In the genomic region with DNA sequence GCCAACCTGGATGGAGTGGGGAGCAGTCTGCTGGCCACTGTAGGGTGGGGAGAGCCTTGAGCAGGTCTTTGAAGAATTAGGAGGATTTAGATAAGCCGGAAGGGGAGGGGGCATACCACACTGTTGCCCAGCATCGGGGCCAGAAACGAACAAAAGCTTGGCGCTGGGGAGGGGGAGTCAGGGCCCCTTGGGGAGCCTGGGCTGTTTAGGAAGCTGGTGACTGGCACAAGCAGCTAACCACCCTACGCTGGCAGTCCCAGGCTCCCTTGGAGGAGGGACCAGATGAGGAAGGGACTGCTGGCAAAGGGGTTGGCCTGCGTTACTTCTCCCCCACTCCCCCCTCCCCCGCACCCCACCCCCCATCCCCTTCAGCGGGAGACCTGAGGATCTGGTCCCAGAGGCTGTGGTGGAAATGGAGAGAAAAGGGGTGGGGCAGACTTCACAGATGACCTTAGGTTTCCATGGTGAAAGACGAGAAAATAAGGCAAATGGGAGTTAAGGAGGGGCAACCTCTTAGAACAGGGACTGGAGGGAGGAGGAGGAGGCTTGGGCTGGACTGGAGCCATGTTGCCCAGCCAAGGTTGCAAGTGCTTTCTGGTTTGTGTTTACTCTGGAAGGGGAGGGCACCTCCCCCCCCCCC, we compare ENCODE assay signal across 8 mouse cellular contexts. TPM values are rescaled to one million over a fixed set of nuclear protein-coding genes. Genes with fewer than 3 reads are reported as not detected.
DNase-seq lines count a peak whose midpoint lies in the region; ATAC-seq lines count a peak whose summit lies in the region.

No protein-coding gene starts in this region.

- under 1% methylated on average over 9 of the region's 9 CpGs for whole genome bisulfite sequencing in heart, embryonic 10.5 days
- WGBS in kidney, embryonic 16.5 days = 6% methylated on average over 9 of the region's 9 CpGs
- WGBS in stomach, embryonic 16.5 days = 6% methylated on average over 9 of the region's 9 CpGs

- H3K4me3 ChIP-seq in heart, embryonic 10.5 days = peak overlapping the region; percentile 44
- H3K4me3 ChIP-seq in kidney, embryonic 16.5 days (ENCODE audit: low read length) = peak overlapping the region; percentile 13; the same call in 1 of the 2 replicates
- peak overlapping the region; percentile 38 for H3K4me3 ChIP-seq in stomach, embryonic 16.5 days (replicated peaks; ENCODE audit: low read length)

- peaks cover 8% of the 10 kb centered on the region for H3K36me3 ChIP-seq in heart, embryonic 10.5 days
- peaks cover 3% of the 10 kb centered on the region for H3K36me3 ChIP-seq in kidney, embryonic 16.5 days (ENCODE audit: insufficient read depth, low read length)
- H3K36me3 ChIP-seq in stomach, embryonic 16.5 days (ENCODE audit: control insufficient read depth, insufficient read depth, low read length) = peaks cover 6% of the 10 kb centered on the region; the same call in 1 of the 2 replicates

- H3K9ac ChIP-seq in kidney, embryonic 16.5 days (replicated peaks; ENCODE audit: low read length) = peak overlapping the region; percentile 38
- peak overlapping the region; percentile 68 for H3K9ac ChIP-seq in stomach, embryonic 16.5 days (ENCODE audit: low read length)

- peaks cover 85% of the 10 kb centered on the region for H3K4me1 ChIP-seq in heart, embryonic 10.5 days
- peaks cover 91% of the 10 kb centered on the region for H3K4me1 ChIP-seq in kidney, embryonic 16.5 days (ENCODE audit: insufficient read depth, low read length)
- peaks cover 87% of the 10 kb centered on the region for H3K4me1 ChIP-seq in stomach, embryonic 16.5 days (ENCODE audit: control insufficient read depth, insufficient read depth, low read length)

- no peaks in the 10 kb centered on the region for H3K9me3 ChIP-seq in heart, embryonic 10.5 days
- H3K9me3 ChIP-seq in kidney, embryonic 16.5 days (ENCODE audit: low read length) = no peaks in the 10 kb centered on the region
- no peaks in the 10 kb centered on the region for H3K9me3 ChIP-seq in stomach, embryonic 16.5 days (replicated peaks; ENCODE audit: control insufficient read depth, low read length)

- no peak for ATAC-seq in CD4-positive, CD25-positive, alpha-beta regulatory T cell, adult 4 months
- peak; percentile 52 for ATAC-seq in kidney, embryonic 16.5 days (ENCODE audit: low FRiP score, low TSS enrichment)
- peak; percentile 37; the same call in 1 of the 2 replicates for ATAC-seq in stomach, embryonic 16.5 days (ENCODE audit: insufficient read depth, low FRiP score)

- peak; percentile 37 for DNase-seq in CD4-positive, CD25-positive, alpha-beta regulatory T cell, adult 2 months (ENCODE audit: low read depth, low spot score)
- DNase-seq in adrenal gland, postnatal 25 days = peak; percentile 38
- DNase-seq in heart, embryonic 10.5 days (ENCODE audit: low spot score) = no peak
- peak; percentile 79 for DNase-seq in lung, postnatal 36 days
- DNase-seq in T-cell, adult 2 months (ENCODE audit: low spot score) = no peak

- peak overlapping the region; percentile 99 for H3K27ac ChIP-seq in heart, embryonic 10.5 days
- peak overlapping the region; percentile 94 for H3K27ac ChIP-seq in kidney, embryonic 16.5 days (ENCODE audit: low read length)
- peak overlapping the region; percentile 91 for H3K27ac ChIP-seq in stomach, embryonic 16.5 days (ENCODE audit: low read length)

- H3K4me2 ChIP-seq in kidney, embryonic 16.5 days (replicated peaks; ENCODE audit: low read depth, low read length) = peak overlapping the region; percentile 41
- peak overlapping the region; percentile 54 for H3K4me2 ChIP-seq in stomach, embryonic 16.5 days (ENCODE audit: low read depth, low read length)

- no peaks in the 10 kb centered on the region for H3K27me3 ChIP-seq in heart, embryonic 10.5 days (ENCODE audit: insufficient read depth, poor library complexity, severe bottlenecking)
- H3K27me3 ChIP-seq in kidney, embryonic 16.5 days (ENCODE audit: insufficient read depth, low read length) = no peaks in the 10 kb centered on the region
- no peaks in the 10 kb centered on the region for H3K27me3 ChIP-seq in stomach, embryonic 16.5 days (ENCODE audit: control insufficient read depth, insufficient read depth, low read length)

RNA-seq across cellular contexts. Expression of a gene that starts 7.8 kb away (rescaled TPM):
- 10 to 100 TPM; 81.0 to 99.7 TPM for polyA plus RNA-seq in CD4-positive, CD25-positive, alpha-beta regulatory T cell, adult 4 months (2017; shearing (Covaris generic))
- 61.6 and 74.6 TPM in 2 replicates for total RNA-seq in adrenal gland, postnatal 25 days (2021)
- 49.6 and 61.8 TPM in 2 replicates for polyA plus RNA-seq in heart, embryonic 10.5 days (2016; fragmentation: Nextera tagmentation; extraction: Ambion mirVana)
- 49.7 and 66.4 TPM in 2 replicates for polyA plus RNA-seq in kidney, embryonic 16.5 days (2015; fragmentation: Nextera tagmentation; extraction: Ambion mirVana)
- 63.7 and 66.8 TPM in 2 replicates for polyA plus RNA-seq in stomach, embryonic 16.5 days (2015; fragmentation: Nextera tagmentation; extraction: Ambion mirVana)

Comparison
In these comparisons a context has a peak if more than half of its experiments do, and no peak if none do; other contexts are left out.
1. DNase-seq: peak in CD4-positive, CD25-positive, alpha-beta regulatory T cell, adult 2 months (single experiment), adrenal gland, postnatal 25 days (single experiment) and lung, postnatal 36 days (single experiment); none in heart, embryonic 10.5 days (single experiment) and T-cell, adult 2 months (single experiment).
2. Peak in every context shown above with its lines, with median percentiles within 50 percentile points of each other: H3K27ac ChIP-seq and H3K4me3 ChIP-seq.